Mouse (Mus musculus): ENCODE results near the gene Mfsd12. TPM values are rescaled to one million over a fixed set of nuclear protein-coding genes. Genes with fewer than 3 reads are reported as not detected.

Mfsd12 gene
- polyA plus RNA-seq (2012; rRNA removed; ENCODE audit: low replicate concordance) = 37.3 and 90.2 TPM in 2 replicates

DNA sequence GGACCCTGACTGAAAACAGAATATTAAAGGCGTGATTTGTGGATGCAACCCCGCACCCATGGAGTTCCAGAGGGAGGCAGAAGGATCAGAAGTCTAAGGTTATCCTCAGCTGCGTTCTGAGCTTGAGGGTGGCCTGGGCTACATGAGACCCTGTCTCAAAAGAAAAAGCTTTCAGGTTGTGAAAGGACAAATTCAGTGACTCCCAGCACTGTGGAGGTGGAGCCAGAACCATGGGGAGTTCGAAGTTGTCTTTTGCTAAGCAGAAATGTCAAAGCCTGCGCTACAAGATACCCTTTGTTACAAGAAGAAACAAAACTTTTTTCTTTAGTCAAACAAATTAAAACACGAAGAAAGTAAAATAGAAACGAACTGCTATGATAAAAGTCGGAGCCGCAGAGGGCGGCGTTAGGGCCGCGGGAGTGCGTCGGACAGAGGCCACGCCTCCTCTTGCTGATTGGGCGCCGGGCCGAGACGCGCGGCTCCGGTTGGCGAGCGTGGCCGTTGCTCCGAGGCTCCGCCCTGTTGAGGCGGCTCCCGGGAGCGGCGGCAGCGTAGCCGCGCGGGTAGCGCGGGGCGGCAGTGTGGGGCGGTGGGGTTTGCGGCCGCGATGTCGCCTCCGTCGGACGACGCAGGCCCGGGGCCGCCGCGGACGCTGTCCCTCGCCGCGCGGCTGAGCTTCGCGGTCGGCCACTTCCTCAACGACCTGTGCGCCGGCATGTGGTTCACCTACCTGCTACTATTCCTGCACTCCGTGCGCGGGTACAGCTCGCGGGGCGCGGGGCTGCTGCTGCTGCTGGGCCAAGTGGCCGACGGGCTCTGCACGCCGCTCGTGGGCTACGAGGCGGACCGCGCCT, at the start of gene Mfsd12:
Gene Mfsd12 (plus strand): TSS at position 501 of the 854 bp plus-strand sequence.

DNA sequence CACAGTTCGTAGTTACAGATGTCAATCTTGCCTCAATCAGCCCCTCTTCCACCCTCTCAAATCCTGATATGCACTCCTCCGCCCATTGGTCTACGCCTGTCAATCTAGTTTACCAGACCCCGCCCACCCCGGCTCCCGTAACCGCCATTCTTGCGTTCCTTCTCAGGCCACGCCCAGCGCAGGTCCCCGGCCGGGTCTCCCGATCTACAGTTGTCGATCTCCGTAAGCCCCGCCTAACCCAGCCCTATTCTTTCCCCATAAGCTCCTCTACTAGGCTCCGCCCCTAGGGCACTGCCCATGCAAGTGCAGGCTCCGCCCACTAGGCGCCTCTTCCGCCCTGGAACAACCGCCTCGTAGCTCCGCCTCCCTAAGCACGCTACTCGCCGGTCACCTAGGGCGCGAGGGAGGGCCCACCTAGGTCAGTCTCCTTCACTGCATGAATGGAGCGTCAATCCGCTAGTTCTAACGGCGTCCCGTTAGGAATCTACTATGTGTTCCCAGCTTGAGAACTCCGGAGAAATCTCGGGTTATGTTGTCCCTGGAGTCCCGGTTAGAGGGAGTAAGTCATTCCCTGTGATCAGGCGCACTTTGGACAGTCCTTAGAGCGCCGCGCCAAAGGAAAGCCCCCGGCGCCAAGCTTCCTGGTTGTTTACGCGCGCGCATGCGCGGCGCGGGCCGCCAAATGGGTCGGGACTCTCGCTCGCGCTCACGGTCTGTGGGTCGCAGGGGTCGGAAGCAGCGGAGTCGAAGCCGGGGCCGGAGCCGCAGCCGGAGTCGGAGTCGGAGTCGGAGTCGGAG, 36.5 kb upstream of the Mfsd12 start, which contains the start of gene Cactin:
Gene Cactin (plus strand): TSS at position 554 of the 798 bp plus-strand sequence.

DNA sequence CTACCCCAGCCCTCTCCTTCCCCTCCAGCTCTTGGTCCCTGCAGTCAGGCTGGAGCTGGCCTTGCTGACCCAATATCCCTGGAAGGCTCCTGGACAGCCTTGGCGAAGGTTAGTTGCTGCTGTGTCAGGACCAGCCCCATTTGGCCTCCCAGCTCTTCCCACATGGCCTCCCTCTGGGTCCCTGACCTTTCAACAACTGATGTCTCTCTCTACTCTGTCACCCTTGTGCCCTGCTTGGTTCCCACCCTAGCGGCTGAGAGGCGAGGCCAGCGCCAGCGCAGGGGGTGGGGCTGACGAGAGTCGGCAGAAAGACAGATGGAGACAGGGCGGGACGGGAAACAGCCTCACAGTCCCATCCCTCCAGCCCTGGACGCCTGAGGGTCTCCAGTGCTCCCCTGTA, 28.9 kb upstream of the Mfsd12 start, which contains the start of gene Tbxa2r:
Gene Tbxa2r (plus strand): TSS at position 346 of the 400 bp plus-strand sequence.

DNA sequence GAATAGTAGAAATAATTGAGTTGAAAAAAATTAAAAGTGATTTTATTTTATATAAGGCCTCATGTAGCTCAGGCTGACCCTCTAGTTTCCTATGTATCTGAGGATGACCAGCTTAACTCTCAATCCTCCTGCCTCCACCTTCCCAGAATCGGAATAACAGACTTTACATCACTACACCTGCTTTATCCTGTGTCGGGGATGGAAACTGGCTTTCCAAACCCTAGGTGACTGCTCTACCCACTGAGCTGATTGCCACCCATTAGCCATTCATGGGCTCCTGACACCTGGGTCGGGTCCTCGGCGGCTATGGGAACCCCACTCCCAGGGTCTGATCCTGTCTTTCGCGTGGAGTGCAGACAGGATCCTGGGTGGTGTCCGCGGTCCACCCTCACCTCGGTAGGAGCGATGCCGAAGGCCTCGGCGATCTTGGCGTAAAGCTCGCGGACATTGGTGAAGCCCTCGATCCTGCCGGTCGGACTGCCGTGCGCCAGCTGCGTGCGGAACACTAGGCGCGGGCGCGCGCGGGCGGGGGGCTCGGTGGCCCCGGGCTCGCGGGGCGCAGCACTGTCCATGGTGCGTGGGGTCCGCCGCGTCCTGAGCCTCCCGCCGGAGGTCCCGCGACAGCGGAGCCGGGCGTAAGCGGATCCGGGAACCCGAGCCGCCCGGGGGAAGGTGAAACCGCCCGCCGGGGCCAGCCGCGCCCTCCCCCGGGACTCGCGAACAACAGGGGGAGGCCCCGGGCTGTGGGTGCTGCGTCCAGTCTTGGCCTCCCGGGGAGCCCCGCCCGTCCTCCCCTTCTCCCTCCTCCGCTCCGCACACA, 14.4 kb upstream of the Mfsd12 start, which contains the start of gene Gipc3:
Gene Gipc3 (minus strand): TSS at position 581 of the 820 bp plus-strand sequence.

DNA sequence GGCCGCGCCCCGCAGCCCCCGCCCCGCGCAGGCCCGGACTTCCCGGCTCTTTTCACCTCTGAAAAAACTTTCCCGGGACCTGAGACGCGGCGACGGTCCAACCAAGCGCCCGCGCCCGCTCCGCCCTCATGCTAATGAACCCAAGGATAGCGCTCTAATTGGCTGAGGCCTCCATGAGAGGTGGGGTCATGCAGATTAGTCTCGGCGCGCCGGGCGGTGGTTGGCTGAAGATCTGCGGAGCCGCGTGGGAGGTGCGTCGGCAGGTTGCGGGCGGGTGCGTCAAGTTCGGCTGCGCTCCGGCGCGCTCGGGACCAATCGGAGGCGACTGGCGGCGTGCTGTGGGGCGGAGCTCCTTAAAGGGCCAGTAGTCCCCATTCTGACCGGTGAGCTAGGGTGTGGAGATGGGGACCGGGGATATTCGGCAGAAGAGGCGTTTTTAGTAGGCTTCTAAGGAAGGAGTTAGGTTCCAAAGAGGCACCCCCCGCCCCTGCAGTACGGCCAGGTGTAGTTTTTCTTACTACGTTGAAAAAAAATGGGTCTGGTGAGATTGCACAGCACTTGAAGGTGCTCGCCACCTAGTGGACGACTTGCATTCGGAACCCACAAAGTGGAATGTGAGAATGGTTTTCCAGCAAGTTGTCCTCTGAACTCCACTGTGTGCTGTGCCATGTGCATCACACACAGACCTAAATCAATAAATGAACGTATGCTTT, 6.8 kb upstream of the Mfsd12 start, which contains the start of gene Hmg20b:
Gene Hmg20b (minus strand): TSS at position 130 of the 713 bp plus-strand sequence.

DNA sequence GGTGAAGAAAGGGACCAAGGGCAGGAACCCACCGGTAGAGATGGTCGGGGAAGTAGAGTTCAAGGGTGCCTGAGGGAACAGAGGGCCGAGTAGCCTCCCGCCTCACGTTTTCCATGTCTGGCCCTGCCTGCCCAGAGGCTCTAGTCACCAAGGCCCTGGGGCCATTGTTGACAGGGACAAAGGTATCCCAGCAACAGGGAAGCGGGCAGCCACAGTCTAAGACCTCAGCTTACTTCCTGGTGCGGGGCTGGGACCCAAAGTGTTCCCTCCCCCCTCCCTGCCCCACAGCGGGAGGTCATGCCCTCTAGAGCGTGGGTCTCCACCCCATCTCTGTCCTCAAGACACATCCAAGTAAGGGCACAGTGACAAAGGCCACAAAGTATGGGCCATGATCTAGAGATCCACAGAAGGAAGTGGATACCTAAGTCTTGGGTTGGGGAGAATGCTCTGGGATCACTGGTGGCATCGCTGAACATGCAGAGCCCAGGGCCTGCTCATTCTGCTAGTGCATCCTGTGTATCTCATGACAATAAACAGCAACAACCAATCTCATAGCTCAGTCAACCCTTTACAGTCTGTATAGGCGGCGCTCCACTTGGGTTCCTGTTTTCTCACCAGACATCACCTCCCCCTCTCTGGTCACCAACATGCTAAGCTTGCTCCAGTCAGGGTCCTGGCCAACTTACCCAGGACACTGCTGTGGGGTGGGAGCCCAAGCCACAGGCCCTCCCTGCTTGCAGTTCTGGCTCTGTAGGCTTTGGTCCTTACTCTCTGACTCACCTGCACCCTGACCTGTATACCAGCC, 8.6 kb downstream of the Mfsd12 start, which contains the start of gene 4930404N11Rik:
Gene 4930404N11Rik (minus strand): TSS at position 145 of the 805 bp plus-strand sequence.

DNA sequence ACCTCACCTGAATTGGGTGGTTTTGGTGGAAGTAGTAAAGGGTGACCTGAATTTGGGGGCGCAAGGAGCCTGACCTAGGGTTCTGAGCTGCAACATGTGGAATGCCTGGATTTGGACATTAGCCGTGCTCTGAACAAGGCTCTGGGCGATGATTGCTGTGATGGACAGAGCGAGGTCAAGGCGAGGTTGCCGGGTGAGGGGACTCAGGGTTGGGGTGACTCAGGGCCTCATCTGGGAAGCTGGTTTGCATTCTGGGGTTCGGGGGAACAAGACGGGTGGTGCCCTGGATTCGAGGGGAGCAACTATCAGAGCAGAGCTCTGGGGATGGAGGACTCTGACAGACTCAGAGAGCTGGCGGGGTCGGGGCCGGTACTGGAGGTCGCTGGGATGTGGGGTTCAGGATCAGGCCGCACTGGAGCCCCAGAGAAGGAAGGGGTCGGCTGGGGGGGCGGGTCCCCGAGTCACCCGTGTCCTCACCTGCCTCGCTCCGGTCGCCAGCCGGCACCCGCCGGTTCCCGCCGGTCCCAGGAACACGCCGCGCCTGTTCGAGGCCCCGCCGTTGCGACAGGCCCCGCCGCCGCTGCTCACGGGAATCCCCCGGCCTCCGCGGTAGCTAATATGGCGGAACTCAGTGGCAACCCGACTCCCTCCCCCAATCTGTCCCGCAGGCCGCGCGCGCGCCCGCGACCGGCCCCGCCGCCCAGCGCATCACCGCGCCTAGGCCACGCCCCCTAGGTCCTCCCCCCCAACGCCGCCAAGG, 20.7 kb downstream of the Mfsd12 start, which contains the start of gene Fzr1:
Gene Fzr1 (minus strand): TSS at position 724 of the 760 bp plus-strand sequence.

DNA sequence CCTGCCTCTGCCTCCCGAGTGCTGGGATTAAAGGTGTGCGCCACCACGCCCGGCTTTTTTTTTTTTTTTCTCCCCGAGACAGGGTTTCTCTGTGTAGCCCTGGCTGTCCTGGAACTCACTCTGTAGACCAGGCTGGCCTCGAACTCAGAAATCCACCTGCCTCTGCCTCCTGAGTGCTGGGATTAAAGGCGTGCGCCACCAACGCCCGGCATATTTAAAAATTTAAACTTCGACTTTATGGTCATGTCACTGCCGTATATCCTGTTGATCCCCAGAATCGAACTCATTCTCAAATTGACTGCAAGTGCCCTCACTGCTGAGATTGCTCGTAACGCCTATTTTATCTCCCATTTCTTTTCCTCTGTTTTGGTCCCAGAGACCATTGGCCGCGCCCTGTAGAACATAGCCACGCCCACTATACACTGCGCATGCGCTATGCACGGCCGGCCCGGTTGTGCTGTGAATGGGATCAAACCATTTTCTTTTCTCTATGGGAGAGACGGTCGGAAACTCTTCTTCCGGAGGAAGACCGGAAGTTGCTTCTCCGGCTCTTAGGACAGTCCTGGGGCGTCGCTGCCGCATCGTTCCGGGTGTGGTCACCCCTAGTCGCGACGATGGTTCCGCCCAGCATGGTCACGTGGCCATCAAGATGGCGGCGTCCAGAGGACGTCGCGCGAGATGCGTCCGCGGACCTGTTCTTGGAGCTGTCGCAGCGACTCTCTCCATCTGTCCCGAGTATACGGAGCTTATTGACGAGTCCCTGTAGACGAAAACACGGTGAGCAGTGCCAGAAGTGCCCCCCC, 26.7 kb downstream of the Mfsd12 start, which contains the start of the genes Dohh and Gm48551:
Gene Dohh (plus strand): TSS at position 627 of the 803 bp plus-strand sequence.
Gene Gm48551 (plus strand): TSS at position 665 of the 803 bp plus-strand sequence.

DNA sequence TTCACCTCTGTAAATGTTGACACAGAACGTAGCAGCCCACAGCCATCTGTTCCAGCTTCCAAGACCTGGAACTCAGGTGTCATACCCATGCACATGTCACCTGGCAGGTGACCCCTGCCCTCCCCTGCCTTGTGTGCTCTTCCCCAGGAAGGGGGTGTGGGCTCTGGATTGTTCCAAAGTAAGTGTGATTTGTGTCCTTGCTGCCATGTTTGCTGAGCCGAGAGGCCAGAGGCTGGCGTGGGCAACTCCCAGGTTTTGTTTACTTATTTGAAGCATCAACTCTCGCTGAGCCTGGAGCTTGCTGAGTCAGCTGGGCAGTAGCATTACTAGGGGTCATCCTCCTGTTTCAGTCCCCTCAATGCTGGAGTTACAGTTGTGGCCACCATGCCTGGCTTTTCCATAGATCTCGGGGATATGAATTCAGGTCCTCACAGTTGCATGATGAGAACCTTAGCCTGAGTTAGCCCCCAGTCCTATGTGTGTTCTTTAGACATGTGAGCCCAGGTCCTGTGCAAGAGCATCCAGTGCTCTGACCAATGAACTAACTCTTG, 31.3 kb downstream of the Mfsd12 start, which contains the start of gene Gm48552:
Gene Gm48552 (plus strand): TSS at position 501 of the 551 bp plus-strand sequence.

DNA sequence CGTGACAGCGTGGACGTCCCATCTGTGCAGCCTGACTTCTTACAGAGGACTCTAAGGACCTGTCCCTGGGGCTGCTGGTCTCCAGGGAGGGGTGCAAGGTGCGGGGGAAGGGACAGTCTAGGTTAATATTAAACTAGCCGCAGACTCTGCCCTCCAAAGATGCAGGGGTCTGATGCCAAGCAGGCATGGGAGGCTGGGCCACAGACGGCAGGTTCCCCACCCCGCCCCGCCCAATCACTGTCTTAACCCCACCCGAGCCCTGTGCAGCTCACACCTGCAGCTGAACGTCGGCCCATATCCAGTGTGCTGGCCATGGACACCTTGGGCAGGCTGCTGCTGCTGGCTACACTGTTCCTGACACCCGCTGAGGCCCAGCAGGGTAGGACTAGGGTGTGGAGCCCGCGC, 35.5 kb downstream of the Mfsd12 start, which contains the start of gene Smim24:
Gene Smim24 (plus strand): TSS at position 271 of the 405 bp plus-strand sequence.

Other genes with a start within 250 kb of the Mfsd12 start
- gene Zbtb7a, start 222.3 kb upstream of the Mfsd12 start, polyA plus RNA-seq (2012; rRNA removed; ENCODE audit: low replicate concordance) = 45.5 and 121 TPM in 2 replicates
- 36.6 and 47.6 TPM in 2 replicates for gene Pias4, start 189.6 kb upstream of the Mfsd12 start, polyA plus RNA-seq (2012; rRNA removed; ENCODE audit: low replicate concordance)
- 1,357 and 1,920 TPM in 2 replicates for gene Eef2, start 180.9 kb upstream of the Mfsd12 start, polyA plus RNA-seq (2012; rRNA removed; ENCODE audit: low replicate concordance)
- gene Dapk3, start 174.5 kb upstream of the Mfsd12 start, polyA plus RNA-seq (2012; rRNA removed; ENCODE audit: low replicate concordance) = 41.3 and 86.2 TPM in 2 replicates
- gene 4930442H23Rik, start 173.6 kb upstream of the Mfsd12 start, polyA plus RNA-seq (2012; rRNA removed; ENCODE audit: low replicate concordance) = not detected in 2 replicates
- 3.4 TPM in 1 of 2 replicates, not detected in the other for gene Nmrk2, start 155.4 kb upstream of the Mfsd12 start, polyA plus RNA-seq (2012; rRNA removed; ENCODE audit: low replicate concordance)
- gene Atcay, start 126.7 kb upstream of the Mfsd12 start, polyA plus RNA-seq (2012; rRNA removed; ENCODE audit: low replicate concordance) = 0.98 and 1.3 TPM in 2 replicates
- 12.8 and 21.1 TPM in 2 replicates for gene Zfr2, start 124.3 kb upstream of the Mfsd12 start, polyA plus RNA-seq (2012; rRNA removed; ENCODE audit: low replicate concordance)
- 6.9 and 12.2 TPM in 2 replicates for gene Matk, start 104.6 kb upstream of the Mfsd12 start, polyA plus RNA-seq (2012; rRNA removed; ENCODE audit: low replicate concordance)
- gene Mrpl54, start 90.6 kb upstream of the Mfsd12 start, polyA plus RNA-seq (2012; rRNA removed; ENCODE audit: low replicate concordance) = 46.1 and 120 TPM in 2 replicates
- 145 and 166 TPM in 2 replicates for gene Apba3, start 90.5 kb upstream of the Mfsd12 start, polyA plus RNA-seq (2012; rRNA removed; ENCODE audit: low replicate concordance)
- 12.5 and 27.1 TPM in 2 replicates for gene Tjp3, start 65.9 kb upstream of the Mfsd12 start, polyA plus RNA-seq (2012; rRNA removed; ENCODE audit: low replicate concordance)
- gene Pip5k1c, start 64.5 kb upstream of the Mfsd12 start, polyA plus RNA-seq (2012; rRNA removed; ENCODE audit: low replicate concordance) = 84.9 and 118 TPM in 2 replicates
- 19.2 and 33.9 TPM in 2 replicates for gene Cactin, start 36.4 kb upstream of the Mfsd12 start, polyA plus RNA-seq (2012; rRNA removed; ENCODE audit: low replicate concordance)
- gene Tbxa2r, start 28.8 kb upstream of the Mfsd12 start, polyA plus RNA-seq (2012; rRNA removed; ENCODE audit: low replicate concordance) = 14.6 and 42.3 TPM in 2 replicates
- 1.7 and 2.7 TPM in 2 replicates for gene Gipc3, start 14.2 kb upstream of the Mfsd12 start, polyA plus RNA-seq (2012; rRNA removed; ENCODE audit: low replicate concordance)
- 70.7 and 162 TPM in 2 replicates for gene Hmg20b, start 7.0 kb upstream of the Mfsd12 start, polyA plus RNA-seq (2012; rRNA removed; ENCODE audit: low replicate concordance)
- 2.6 and 5.7 TPM in 2 replicates for gene 4930404N11Rik, start 8.3 kb downstream of the Mfsd12 start, polyA plus RNA-seq (2012; rRNA removed; ENCODE audit: low replicate concordance)
- 84.0 and 94.3 TPM in 2 replicates for gene Fzr1, start 21.0 kb downstream of the Mfsd12 start, polyA plus RNA-seq (2012; rRNA removed; ENCODE audit: low replicate concordance)
- 66.9 and 127 TPM in 2 replicates for gene Dohh, start 26.9 kb downstream of the Mfsd12 start, polyA plus RNA-seq (2012; rRNA removed; ENCODE audit: low replicate concordance)
- 3.2 and 4.8 TPM in 2 replicates for gene Gm48551, start 27.0 kb downstream of the Mfsd12 start, polyA plus RNA-seq (2012; rRNA removed; ENCODE audit: low replicate concordance)
- gene Gm48552, start 31.5 kb downstream of the Mfsd12 start, polyA plus RNA-seq (2012; rRNA removed; ENCODE audit: low replicate concordance) = 2.1 and 6.3 TPM in 2 replicates
- gene Smim24, start 35.6 kb downstream of the Mfsd12 start, polyA plus RNA-seq (2012; rRNA removed; ENCODE audit: low replicate concordance) = 10.4 and 14.3 TPM in 2 replicates
- gene Nfic, start 98.1 kb downstream of the Mfsd12 start, polyA plus RNA-seq (2012; rRNA removed; ENCODE audit: low replicate concordance) = 88.5 and 97.0 TPM in 2 replicates
- 1.4 and 1.9 TPM in 2 replicates for gene Celf5, start 125.2 kb downstream of the Mfsd12 start, polyA plus RNA-seq (2012; rRNA removed; ENCODE audit: low replicate concordance)
- gene Ncln, start 138.9 kb downstream of the Mfsd12 start, polyA plus RNA-seq (2012; rRNA removed; ENCODE audit: low replicate concordance) = 236 and 320 TPM in 2 replicates
- 35.7 and 113 TPM in 2 replicates for gene S1pr4, start 142.6 kb downstream of the Mfsd12 start, polyA plus RNA-seq (2012; rRNA removed; ENCODE audit: low replicate concordance)
- 9.0 and 15.1 TPM in 2 replicates for gene Gna15, start 166.7 kb downstream of the Mfsd12 start, polyA plus RNA-seq (2012; rRNA removed; ENCODE audit: low replicate concordance)
- 97.4 and 105 TPM in 2 replicates for gene Gna11, start 187.7 kb downstream of the Mfsd12 start, polyA plus RNA-seq (2012; rRNA removed; ENCODE audit: low replicate concordance)
- gene Aes, start 202.0 kb downstream of the Mfsd12 start, polyA plus RNA-seq (2012; rRNA removed; ENCODE audit: low replicate concordance) = 1,888 and 2,130 TPM in 2 replicates
- gene Tle2, start 217.1 kb downstream of the Mfsd12 start, polyA plus RNA-seq (2012; rRNA removed; ENCODE audit: low replicate concordance) = 72.2 and 90.1 TPM in 2 replicates
- gene Tle6, start 243.6 kb downstream of the Mfsd12 start, polyA plus RNA-seq (2012; rRNA removed; ENCODE audit: low replicate concordance) = 21.3 and 22.7 TPM in 2 replicates
- gene BC025920, start 248.8 kb downstream of the Mfsd12 start, polyA plus RNA-seq (2012; rRNA removed; ENCODE audit: low replicate concordance) = 1.1 and 2.0 TPM in 2 replicates

Measured in mammary gland, adult 2 months (tissue).